Mouse (Mus musculus): ENCODE results near the gene Gucd1.

Gene Gucd1

DNA sequence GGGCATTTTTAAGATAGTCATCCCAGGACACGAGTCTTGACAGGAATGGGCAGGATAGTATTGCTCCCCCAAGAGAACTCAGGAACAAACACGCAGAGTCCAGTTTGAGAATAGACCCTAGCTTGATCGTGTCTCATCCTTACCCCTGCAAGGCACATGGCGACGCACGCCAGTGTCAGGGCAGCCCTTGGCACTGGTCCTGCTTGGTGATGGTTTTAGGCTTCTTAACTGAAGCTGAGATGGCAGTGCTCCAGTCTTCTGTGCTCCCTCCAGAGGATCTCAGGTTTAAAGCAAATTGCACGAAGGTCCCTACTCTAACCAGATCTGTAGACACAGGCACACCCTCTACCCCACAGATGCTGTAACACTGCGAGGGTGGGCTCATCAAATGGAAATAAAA lies 202.0 kb downstream of the Gucd1 start:
- DNase-seq: no peak

- DNase-seq: no peak
These were observed 203.4 kb downstream of the Gucd1 start for GRCm38 (mm10) chr10:75314190-75314980.

DNA sequence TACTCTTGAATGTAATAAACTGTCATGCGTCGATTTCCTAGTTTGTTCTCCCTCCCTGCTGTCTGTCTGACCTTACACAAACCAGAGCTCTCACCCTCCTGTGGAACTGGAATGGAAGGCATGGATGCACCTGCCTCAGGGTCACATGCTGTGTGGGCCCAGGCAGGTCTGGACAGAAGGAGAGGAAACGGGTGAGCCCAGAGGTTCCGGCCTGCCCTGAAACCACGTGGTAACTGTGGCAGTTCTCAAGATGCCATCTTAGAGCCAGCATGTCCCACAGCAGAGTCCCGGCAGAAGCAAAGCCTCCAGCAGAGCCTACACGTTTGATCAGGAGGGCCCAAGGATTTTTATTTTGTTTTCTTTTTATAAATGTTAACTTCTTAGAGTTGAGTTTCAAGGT lies 205.4 kb downstream of the Gucd1 start:
- DNase-seq: no peak

DNA sequence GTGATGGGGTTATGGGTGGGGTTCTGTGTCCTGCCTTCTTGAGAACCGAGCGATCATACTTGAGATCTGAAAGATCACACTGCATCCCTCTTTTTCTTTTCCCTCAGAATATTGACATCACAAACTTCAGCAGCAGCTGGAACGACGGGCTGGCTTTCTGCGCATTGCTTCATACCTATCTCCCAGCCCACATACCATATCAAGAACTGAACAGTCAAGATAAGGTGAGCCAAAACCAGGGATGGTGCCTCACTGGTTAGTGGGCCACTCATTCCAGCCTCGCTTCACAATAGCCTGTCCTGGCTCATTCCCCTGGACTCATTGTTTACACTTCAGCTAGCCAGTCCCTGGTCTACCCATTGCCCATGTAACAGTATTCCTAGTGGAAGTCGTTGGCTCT lies 210.6 kb downstream of the Gucd1 start:
- no peak for DNase-seq

DNA sequence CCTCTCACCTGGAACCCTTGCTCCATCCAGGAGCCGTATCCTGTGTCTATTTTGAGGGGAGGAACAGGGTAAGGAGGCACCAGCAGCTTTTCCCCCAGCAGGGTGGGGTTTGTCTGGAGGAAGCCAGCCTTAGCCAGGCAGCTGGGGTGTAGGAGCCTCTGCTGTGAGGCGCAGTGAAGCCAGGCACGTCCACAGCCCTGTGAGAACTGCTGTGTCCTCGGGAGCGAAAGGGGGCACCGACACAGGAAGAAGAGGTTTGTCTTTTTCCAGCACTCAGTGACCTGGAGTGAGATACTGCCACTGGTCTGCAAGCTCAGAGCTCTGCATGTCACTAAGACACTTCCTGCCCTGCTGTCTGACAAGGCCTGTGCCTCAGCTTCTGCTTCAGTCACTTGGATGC lies 213.4 kb downstream of the Gucd1 start:
- peak; percentile 20 for DNase-seq

GRCm38 (mm10) chr10:75304049-75304405 lies 213.7 kb downstream of the Gucd1 start:
- DNase-seq: no peak

GRCm38 (mm10) chr10:75303324-75304048 lies 214.3 kb downstream of the Gucd1 start:
- peak; percentile 43 for DNase-seq

- DNase-seq: no peak
These were observed 215.2 kb downstream of the Gucd1 start for GRCm38 (mm10) chr10:75302536-75302935.

- DNase-seq: no peak
These were observed 215.8 kb downstream of the Gucd1 start for GRCm38 (mm10) chr10:75301937-75302336.

DNA sequence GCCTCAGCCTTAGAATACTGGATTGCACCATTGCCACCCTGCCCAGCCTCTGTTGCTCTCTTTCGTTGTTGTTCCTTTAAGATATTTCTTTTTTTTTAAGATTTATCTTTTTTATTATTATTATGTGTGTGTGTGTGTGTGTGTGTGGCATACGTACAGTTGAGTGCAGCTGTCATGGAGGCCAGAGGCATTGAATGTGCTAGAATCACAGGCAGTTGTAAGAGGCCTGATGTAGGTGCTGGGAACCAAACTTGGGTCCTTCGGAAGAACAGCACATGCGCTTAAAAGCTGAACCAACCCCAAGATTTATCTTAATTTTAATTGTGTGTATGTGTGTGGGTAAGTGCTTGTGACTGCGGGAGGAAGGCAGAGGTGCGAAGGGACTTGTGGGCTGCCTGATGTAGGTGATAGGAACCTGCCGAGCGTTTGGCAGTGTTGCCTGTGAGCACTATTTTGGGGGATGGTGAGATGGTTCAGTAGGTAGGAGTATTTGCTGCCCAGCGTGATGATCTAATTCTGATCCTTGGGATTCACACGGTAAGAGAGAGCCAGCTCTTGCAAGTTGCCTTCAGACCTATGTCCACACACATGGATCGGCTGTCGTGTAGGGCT lies 216.5 kb downstream of the Gucd1 start:
- DNase-seq: no peak
